Mouse (Mus musculus) megakaryocyte, adult 5-6 weeks (primary cell): ENCODE data around the gene Ly6g6c. TPM values are rescaled to one million over a fixed set of nuclear protein-coding genes. Genes with fewer than 3 reads are reported as not detected.
"Not testable (repeated sequence)": the region's sequence is repeated elsewhere in the genome, so short reads cannot be mapped to it uniquely, and the experiment has no call there.

Experiments used
- ATAC-seq: 2 replicates; pipeline ENCODE4 v1.8.0; 2016; ENCODE audit warnings: mild to moderate bottlenecking, inconsistent platforms; ENCODE audit not compliant: poor library complexity, severe bottlenecking
- total RNA-seq, 2 experiments: library from RNA; stranded (forward) in 1 of 2; stranded (reverse) in 1 of 2; fragments of 153-499, 151-499 nt in 1 of 2; fragments of 221-1000, 200-1000 nt in 1 of 2; gene quantifications; 2 replicates each; pipeline versions ENCODE4 v1.2.3 to v1.2.4; 2015 to 2017

Gene Ly6g6c
- total RNA-seq, 2 experiments from 2014 or later: not detected

DNA sequence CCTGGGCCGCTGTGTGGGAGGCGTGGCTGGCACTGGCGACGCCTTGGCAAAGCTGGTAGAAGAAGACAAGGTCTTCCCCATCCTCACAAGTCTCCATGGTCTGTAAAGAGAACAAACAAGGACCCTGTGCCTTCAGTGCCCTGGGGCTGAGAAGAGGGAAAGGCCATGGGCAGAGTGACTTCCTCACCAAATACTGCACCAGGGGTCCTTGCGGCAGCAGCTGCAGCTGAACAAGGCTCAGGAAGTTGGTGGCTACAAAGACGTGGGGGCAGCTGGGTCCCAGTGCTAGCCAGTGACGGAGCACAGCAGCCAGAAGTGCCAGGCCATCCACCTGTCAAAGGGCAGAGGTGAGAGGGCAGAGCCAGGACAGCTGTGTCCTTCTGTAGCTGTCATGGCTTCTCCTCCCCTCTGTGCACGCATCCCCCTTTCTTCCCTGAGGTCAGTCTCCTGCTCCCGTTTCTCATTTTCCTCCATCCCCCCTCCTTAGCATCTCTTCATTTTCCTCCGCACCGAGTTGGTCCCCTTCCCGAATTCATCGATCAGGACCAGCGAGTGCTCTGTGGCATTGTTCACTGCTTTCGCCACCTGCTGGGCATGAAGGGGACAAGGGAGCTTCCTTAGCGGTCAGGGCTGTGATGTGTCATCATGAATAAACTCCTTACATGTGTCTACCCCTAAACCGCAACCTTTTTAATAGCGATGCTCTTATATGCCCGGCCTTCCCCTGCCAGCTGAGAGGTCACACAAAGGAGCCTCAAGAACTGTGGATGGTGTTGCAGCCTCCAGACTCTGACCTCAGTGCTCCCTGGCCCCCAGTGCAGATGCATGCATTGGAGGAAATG, 35.3 kb upstream of the Ly6g6c start:
- ATAC-seq: peak; percentile 78

DNA sequence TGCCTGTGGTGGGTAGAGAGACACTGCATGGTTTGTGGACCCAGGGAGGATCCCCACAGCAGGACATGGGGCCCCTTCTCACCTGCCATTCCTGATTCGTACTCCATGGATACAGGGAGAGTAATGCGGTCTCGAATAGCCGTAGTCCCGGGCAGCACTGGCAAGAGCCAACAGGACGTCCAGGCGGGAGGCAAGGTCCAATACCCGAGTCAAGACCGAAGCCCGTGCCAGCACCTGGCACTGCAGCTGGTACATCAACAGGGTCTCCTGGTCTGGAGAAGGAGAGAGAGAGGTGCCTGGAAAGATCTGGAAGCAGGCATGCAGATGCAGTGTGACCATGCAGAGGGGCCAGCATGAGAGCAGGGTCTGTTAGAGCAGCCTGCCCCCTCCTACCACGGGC, 33.9 kb upstream of the Ly6g6c start:
- ATAC-seq: no peak

DNA sequence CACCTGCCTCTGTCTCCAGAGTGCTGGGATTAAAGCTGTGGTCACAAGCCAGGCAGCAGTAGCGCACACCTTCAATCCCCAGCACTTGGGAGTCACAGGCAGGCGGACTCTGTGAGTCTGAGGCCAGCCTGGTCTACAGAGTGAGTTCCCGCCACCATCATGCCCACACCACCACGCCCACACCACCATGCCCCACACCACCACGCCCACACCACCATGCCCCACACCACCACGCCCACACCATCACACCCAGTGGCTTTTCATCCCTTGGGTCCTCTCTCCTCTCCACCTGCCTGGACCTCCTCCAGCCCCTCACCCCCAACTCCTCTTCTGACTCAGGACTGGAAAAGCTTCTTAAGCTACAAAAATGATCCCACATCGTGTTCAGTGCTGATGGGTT, 33.3 kb upstream of the Ly6g6c start:
- ATAC-seq: no peak

DNA sequence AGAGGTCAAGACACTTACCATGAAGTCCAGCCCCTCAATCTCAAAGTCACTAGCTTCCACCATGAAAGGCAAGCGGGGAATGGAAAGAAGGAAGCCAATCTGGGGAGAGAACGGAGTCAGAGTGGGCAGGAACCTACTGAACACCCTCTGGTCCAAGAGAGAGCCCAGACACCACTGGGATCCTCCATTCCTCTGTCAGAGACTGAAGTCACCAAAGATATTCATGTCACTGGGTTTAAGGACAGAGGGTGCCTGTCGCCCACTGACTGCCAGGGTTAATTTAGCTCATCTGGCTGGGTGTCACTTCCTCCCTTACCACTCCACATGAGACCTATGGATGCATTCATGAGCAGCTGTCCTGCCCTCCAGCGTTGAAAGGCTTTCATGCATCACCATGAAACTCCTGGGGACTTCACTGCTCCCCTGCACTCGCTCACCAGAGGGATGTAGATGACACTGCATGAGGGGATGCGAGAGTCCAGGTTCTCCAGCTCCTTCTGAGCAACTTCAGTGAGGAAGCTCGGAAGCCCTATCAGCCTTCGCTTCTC, 32.8 kb upstream of the Ly6g6c start:
- ATAC-seq: no peak

DNA sequence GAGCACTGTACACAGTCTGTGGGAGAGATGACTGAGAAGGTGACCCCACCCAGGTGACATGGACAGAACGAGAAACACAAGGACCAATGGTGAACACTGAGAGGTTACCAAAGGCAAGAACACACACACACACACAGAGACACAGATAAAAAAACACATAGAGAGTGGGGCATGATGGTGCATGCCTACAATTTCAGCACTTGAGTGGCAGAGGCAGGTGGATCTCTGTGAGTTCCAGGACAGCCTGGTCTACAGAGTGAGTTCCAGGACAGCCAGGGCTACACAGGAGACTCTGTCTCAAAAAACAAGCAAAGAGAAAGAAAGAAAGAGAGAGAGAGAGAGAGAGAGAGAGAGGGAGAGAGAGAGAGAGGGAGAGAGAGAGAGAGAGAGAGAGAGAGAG, 31.5 kb upstream of the Ly6g6c start:
- ATAC-seq: not testable (repeated sequence)

DNA sequence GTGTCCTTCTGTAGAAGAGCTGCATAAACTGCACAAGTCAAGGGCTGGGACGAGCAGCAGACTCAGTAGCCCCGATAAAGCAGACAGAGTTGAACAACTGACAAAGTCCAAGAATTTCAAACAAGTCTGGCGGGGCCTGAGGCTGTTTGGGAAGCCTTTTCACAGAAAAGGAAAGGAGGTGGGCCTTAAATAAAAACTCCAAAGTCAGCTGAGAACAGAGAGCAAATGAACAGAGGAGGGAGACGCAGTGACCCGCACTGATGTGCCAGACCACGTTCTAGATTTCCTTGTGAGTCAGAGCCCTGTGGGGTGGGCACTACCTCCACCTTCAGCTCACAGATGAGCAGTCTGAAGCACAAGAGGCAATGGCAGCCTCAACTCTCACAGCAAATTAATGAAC, 30.3 kb upstream of the Ly6g6c start:
- ATAC-seq: no peak

DNA sequence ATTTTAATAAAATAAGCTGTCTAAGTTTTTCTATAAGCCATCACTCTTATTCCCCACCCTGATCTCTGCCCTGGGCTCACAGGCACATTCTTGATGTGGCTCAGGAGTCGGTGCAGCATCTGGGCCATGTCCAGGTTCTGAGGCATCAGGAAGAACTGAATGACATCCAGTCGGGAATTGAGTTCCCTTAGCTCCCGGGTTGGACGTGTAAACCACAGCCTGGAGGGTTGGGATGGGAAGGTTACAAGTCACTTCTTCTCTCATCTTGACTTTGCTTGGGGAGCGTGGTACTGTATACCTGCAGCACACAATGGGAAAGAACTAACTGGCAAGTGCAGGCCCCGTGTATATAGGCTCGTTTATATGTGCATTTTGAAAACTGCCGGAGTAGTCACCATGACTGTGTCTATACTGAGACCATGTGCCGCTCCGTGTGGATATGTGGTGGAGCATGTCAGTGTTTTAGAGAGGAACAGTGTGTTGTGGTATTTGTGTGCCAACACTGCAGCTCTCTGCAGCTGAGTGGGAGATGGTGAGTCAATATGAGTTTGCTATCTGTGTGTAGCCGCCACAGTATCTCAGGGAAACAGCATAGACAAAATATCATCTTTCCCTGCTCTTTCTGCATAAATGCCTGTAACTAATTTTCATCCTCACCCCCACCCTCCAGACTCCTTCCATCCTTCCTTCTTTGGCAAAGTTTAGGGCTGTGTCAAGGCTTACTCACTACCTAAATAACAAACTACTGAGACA, 25.9 kb upstream of the Ly6g6c start:
- ATAC-seq: no peak

DNA sequence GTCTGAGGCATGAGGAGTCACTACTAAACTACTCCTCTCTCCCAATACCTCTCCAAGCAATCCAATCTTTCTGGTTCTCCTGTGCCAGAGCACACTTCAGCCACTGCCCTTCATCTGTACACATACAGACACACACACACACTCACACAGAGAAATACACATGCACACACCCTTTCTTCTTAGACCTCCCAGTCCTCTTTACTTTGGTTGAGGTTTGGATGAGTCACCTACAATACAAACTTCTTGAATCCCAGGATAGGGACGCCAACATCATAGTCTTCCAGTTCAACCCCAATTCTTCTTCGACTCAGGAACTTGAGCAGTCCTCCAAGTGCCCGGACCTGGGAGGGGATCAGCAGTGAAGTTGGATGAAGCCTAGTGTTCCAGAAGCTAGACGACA, 21.4 kb upstream of the Ly6g6c start:
- no peak for ATAC-seq

DNA sequence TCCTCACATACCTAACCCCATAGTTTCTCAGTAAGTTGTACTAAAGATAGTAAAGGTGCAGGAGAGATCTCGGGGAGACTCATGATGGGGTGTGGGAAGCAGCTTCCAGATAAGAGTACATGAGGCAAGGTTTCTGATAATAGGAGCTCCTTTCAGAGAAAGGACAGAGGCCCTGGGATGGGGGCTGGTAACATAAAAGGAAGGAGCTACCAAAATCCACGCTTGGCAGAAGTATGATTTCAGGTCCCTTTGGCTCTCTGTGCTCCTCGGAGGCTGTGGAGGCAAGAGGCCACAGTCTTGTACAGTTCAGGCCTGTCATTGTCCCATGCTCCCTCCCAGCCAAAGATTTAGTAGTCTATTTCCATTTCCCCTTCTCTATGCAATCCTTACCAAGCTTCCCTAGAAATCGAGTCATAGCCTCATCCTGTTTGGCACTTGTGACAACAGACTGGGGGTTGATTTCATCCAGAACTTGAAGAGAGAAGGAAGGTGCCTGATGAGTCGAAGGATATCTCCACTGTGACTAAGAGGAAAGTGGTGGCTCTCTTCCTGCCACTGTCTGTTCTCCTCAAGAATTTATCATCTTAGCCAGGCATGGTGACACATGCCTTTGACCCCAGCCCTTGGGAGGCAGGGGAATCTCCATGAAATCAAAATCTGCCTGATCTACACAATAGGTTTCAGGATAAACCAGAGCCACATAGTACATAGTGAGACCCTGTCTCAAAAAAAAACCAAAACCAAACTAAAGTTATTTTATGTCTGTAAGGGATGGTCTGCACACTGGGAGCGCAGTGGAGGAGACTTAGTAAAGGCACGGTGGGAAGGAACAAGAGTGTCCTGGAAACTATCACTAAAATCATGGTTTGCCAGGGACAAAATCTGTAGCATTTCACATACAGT, 20.0 kb upstream of the Ly6g6c start:
- no peak for ATAC-seq

DNA sequence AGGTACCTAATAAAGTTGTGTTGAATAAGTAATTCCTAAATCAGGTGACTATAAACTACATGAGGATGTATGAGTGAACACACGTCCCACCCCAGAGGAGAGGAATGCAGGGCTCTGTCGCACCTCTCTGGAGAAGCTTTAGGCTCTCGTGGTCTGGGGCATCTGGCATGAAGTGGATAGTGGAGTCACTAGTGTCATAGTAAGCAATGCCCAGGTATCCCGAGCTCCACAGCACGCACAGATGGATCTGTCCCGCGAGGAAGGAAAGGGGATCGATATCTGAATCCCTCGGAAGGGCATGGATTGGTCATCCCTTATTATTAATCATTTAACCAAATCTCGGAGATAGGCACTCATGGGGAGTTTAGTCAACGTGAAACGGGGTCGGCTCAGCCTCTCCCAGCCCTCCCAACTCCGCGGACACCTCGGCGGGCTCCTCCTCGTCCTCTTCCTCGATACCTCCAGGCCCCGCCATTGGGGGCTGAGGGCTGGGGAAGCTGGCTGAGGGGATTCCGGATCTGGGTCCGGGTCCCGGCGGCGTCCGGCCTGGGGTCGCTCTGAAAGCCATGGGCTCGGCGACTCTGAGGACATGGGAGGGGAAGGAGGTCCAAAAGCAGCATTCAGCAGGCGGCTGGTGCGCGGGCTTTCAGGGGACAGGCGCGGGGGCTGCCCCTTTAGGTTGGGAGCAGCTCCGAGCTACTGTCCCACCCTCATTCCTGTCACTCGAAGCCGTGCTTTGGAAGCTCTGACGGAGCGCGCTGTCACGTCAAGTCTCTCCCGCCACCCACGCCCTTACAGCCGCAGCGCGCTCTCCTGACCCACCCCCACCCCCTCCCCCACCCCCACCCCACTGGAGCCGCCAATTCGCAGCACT, 19.1 kb upstream of the Ly6g6c start:
- no peak for ATAC-seq

DNA sequence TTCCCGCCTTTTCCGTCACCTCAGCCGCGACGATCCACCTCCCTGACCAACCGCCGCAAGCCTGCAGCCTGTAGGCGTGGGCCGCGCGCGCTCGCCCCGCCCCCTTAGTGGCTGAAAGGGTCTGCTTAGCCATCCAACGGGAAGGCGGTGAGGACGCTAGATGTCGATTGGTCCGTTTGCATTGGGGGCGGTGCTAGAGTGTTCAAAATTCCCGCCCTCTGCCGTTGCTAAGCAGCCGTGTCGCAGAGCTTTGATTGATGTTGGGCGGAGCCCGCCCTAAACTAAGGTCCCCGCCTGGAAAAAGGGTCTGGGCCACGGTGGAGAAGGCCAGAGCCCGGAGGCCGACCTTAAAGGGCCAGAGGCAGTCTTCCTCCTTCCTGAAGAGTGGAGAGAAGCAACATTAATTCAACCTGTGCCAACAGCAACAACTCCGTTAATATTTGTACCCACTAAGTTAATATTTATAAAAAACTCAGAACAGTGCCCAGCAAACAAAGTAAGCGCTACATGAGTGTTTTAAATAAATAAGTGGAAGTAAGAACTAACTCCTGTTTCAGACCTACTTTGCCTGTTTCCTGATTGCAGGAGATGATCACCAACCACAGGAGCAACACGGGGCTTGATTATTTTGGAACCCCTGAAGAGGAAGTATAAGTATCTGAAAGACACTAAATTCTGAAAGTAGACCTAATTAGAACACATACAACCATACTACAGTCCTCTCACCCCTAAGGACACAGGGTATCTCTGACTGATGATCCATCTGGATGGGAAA, 18.3 kb upstream of the Ly6g6c start, which contains the start of gene Msh5:
TSS of gene Msh5 (minus strand) at position 65 of the 775 bp plus-strand sequence.
- ATAC-seq: peak; percentile 75

DNA sequence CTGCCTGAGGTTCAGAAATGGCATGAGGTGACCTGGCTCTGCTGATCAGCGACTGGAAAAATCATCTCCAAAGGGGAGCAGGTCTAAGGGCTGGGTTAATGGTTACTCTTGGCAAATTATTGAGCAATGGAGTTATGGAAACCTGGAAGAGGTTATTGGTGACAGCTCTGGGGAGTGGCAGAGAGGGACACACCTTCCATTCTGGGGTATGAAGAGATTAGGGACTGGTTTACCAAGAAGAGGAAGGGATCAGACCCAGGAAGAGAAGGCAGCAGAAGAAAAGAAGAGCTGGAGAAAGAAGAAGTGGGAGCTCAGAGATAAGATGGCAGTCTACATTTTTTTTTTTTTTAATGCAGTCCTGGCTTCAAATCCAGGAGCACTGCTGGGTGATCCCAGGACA, 17.5 kb upstream of the Ly6g6c start:
- no peak for ATAC-seq

DNA sequence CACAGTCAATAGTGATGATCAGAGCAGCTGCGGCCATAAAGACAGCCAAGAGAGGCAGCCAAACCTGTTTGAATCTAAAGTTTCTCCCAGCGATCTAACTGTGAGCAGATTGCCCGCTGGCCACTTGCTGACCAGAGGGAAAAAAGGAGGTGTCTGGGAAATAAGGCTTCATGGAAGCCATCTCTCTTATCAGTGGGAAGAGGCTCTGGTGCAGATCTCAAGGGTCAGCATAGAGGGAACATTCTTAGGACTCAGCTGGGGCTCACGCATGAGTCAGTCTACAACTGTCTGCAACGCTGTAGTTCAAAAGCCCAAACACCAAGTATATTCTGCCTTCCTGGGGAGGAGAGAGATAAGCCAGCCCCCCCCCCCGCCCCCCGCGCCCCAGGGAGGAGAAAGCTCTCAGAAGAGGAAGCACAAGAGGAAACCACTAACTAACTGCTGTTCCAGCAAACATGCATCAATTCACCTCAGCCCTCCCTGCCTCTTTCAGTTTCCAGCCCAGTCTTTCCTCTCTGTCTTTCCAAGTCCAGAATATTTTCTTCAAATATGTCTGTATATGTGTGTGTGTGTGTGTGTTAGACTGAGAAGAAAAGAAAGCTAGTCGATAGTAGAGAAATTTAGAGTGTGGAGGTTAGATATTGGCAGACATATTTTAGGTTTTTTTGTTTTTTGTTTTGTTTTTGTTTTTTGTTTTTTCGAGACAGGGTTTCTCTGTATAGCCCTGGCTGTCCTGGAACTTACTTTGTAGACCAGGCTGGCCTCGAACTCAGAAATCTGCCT, 16.8 kb upstream of the Ly6g6c start:
- ATAC-seq: 0 out of 2 replicates have a peak, but pooled peaks have one; percentile 9

DNA sequence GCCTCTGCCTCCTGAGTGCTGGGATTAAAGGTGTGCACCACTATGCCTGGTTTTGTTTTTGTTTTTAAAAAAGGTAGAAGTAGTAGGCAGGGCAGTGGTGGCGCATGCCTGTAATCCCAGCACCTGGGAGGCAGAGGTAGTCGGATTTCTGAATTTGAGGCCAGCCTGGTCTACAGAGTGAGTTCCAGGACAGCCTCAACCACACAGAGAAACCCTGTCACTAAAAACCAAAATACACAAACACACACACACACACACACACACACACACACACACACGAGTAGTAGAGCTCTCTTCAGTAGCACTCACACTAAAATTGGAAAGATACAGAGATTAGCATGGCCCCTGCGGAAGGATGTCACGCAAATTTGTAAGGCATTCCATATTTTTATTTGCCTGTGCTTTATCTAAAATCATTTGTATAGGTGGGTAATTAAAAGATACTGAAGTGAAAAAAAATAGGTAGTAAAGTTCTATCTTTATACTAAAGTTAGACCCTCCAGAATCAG, 16.2 kb upstream of the Ly6g6c start:
- ATAC-seq: no peak

DNA sequence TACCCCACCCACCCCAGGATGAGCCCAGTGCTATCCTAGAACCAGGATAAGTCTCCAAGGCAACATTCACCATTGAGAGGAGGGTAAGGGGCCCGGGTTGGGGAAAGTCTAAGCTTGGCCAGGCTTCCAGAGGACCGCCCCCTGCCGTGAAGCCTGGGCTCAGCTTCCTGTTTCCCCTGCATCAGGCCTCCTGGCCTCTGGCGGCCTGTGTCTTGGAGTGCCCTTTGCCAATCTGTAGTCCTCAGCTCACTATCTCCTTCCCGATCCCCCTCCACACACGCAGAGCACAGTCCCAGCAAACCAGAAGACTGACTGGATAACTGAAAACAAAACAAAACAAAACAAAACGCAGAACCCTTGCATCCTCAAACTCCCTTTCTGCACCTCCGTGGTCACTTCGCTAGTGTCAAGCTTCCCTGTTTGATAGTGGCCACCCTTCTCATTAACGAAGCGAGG, 15.6 kb upstream of the Ly6g6c start, which contains the start of gene Clic1:
TSS of gene Clic1 (plus strand) at position 406 of the 456 bp plus-strand sequence.
- ATAC-seq: peak; percentile 19

DNA sequence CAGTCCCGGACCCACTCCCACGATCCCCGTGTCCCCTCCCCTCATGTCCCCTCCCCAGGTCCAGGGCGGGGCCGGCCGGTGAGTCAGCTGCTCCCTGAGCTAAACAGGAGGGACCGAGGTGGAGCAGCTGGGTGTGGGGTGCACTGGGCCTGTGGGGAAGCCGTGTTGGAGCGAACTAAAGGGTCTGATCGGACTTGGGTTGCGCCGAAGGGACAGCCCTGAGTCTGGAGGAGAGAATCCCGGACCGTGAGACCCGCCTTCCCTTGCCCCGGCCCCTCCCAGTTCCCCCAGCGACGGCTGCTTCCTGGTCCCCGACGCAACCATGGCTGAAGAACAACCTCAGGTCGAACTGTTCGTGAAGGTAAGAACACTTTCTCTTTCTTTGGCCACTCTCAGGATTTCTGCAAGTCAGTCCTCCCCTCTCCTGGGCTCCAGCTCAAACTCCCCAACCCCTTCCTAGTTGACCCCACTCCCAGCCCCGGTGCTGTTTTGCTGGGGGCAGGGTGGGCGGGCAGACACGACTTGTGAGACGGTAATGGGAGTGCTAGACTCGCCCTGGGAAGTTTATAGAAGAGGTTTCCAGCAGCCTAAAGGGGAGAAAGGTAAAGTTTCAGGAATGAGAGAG, 14.9 kb upstream of the Ly6g6c start:
- peak; percentile 31 for ATAC-seq
